Mouse (Mus musculus) common myeloid progenitor, adult 5-6 weeks (primary cell): Measurements from ENCODE around the gene Cntnap1. TPM values are rescaled to one million over a fixed set of nuclear protein-coding genes. Genes with fewer than 3 reads are reported as not detected.
"Not testable (repeated sequence)": the region's sequence is repeated elsewhere in the genome, so short reads cannot be mapped to it uniquely, and the experiment has no call there.

Source experiments
- ATAC-seq: replicated peaks from 2 replicates; pipeline ENCODE4 v1.8.0; 2016; ENCODE audit warnings: low read depth, mild to moderate bottlenecking, moderate TSS enrichment, inconsistent platforms; ENCODE audit not compliant: poor library complexity, severe bottlenecking
- total RNA-seq: library from RNA; stranded (forward); fragments of 200-1000, 187-1606 nt; gene quantifications from 2 replicates; pipeline ENCODE4 v1.2.3, GENCODE M21; 2017

Cntnap1 gene
- 0.05 TPM in 2 replicates for total RNA-seq

GRCm38 (mm10) chr11:101170354-101170810 is at the start of gene Cntnap1:
Gene Cntnap1, plus strand, starts transcription at chr11:101170523.
- ATAC-seq = no peak

- no peak for ATAC-seq
These were observed 49.7 kb upstream of the Cntnap1 start for GRCm38 (mm10) chr11:101120545-101121188.

GRCm38 (mm10) chr11:101124494-101124893 is 45.8 kb upstream of the Cntnap1 start:
- not testable (repeated sequence) for ATAC-seq

GRCm38 (mm10) chr11:101125008-101125407 is 45.3 kb upstream of the Cntnap1 start:
- not testable (repeated sequence) for ATAC-seq

- ATAC-seq = no peak
These were observed 43.2 kb upstream of the Cntnap1 start for GRCm38 (mm10) chr11:101127075-101127474.

GRCm38 (mm10) chr11:101128996-101129577 is 41.2 kb upstream of the Cntnap1 start:
- ATAC-seq = no peak

- no peak for ATAC-seq
These were observed 40.1 kb upstream of the Cntnap1 start for GRCm38 (mm10) chr11:101130056-101130756.

- no peak for ATAC-seq
These were observed 39.1 kb upstream of the Cntnap1 start for GRCm38 (mm10) chr11:101131187-101131586.

- no peak for ATAC-seq
These were observed 38.6 kb upstream of the Cntnap1 start for GRCm38 (mm10) chr11:101131701-101132100.

GRCm38 (mm10) chr11:101133037-101133436 is 37.3 kb upstream of the Cntnap1 start:
- no peak for ATAC-seq

GRCm38 (mm10) chr11:101134217-101134865 is 36.0 kb upstream of the Cntnap1 start:
- no peak for ATAC-seq

- ATAC-seq = no peak
These were observed 33.3 kb upstream of the Cntnap1 start for GRCm38 (mm10) chr11:101137000-101137399.

GRCm38 (mm10) chr11:101138536-101139181 is 31.7 kb upstream of the Cntnap1 start:
- 0 out of 2 replicates have a peak, but pooled peaks have one; percentile 39 for ATAC-seq

- ATAC-seq = no peak
These were observed 30.0 kb upstream of the Cntnap1 start for GRCm38 (mm10) chr11:101140164-101140819.

- no peak for ATAC-seq
These were observed 29.2 kb upstream of the Cntnap1 start for GRCm38 (mm10) chr11:101141088-101141487.

- no peak for ATAC-seq
These were observed 27.9 kb upstream of the Cntnap1 start for GRCm38 (mm10) chr11:101142215-101142967.

- peak; percentile 73 for ATAC-seq
These were observed 26.7 kb upstream of the Cntnap1 start for GRCm38 (mm10) chr11:101143338-101144225.

GRCm38 (mm10) chr11:101146377-101146776 is 23.9 kb upstream of the Cntnap1 start:
- no peak for ATAC-seq
